Mouse (Mus musculus) adrenal gland, postnatal 10 days (tissue): ENCODE results near the gene Mtcl1. TPM values are rescaled to one million over a fixed set of nuclear protein-coding genes. Genes with fewer than 3 reads are reported as not detected.

Experiments used
- DNase-seq: peaks from one replicate; pipeline ENCODE4 v3.0.0; 2021; ENCODE audit warnings: mixed read lengths
- long read RNA-seq, 2 experiments: library from polyadenylated mRNA; stranded (forward); transcript quantifications; one replicate each; pipeline ENCODE4 v2.0.0; 2021
- total RNA-seq, 2 experiments: library from RNA; stranded (reverse); gene quantifications; 2 replicates each; pipeline ENCODE4 v1.2.3; 2021

Mtcl1 gene
- total RNA-seq: 10 to 100 TPM in 1 of 2 experiments, 1 to 10 TPM in 1; 9.3 to 13.2 TPM
- long read RNA-seq, experiment 1, full-length matches to known transcripts: 1 of 4 reads
- long read RNA-seq, experiment 1, partial matches to known transcripts: 2 of 4 reads
- long read RNA-seq, experiment 1, other reads (novel, unspliced or antisense): 1 of 4 reads
- long read RNA-seq, experiment 2, full-length matches to known transcripts: 1 of 7 reads
- long read RNA-seq, experiment 2, partial matches to known transcripts: 5 of 7 reads
- long read RNA-seq, experiment 2, other reads (novel, unspliced or antisense): 1 of 7 reads

GRCm38 (mm10) chr17:66449460-66450341 is at the start of gene Mtcl1:
Gene Mtcl1 (minus strand): TSS chr17:66449750.
- DNase-seq: peak; percentile 88

GRCm38 (mm10) chr17:66498598-66498997 is 49.0 kb upstream of the Mtcl1 start:
- DNase-seq: no peak

GRCm38 (mm10) chr17:66496589-66496988 is 47.0 kb upstream of the Mtcl1 start:
- DNase-seq: no peak

- peak; percentile 66 for DNase-seq
Measured at GRCm38 (mm10) chr17:66490022-66490601, 40.6 kb upstream of the Mtcl1 start.

- no peak for DNase-seq
Measured at GRCm38 (mm10) chr17:66486576-66486975, 37.0 kb upstream of the Mtcl1 start.

GRCm38 (mm10) chr17:66485742-66486141 is 36.2 kb upstream of the Mtcl1 start:
- DNase-seq: peak; percentile 87

GRCm38 (mm10) chr17:66484965-66485364 is 35.4 kb upstream of the Mtcl1 start:
- no peak for DNase-seq

GRCm38 (mm10) chr17:66483651-66484454 is 34.3 kb upstream of the Mtcl1 start:
- no peak for DNase-seq

- no peak for DNase-seq
Measured at GRCm38 (mm10) chr17:66481295-66481694, 31.7 kb upstream of the Mtcl1 start.

GRCm38 (mm10) chr17:66480491-66481278 is 31.1 kb upstream of the Mtcl1 start:
- no peak for DNase-seq

- peak; percentile 26 for DNase-seq
Measured at GRCm38 (mm10) chr17:66479813-66480490, 30.4 kb upstream of the Mtcl1 start.

- peak; percentile 18 for DNase-seq
Measured at GRCm38 (mm10) chr17:66479311-66479710, 29.8 kb upstream of the Mtcl1 start.

GRCm38 (mm10) chr17:66473205-66473604 is 23.7 kb upstream of the Mtcl1 start:
- DNase-seq: no peak

- no peak for DNase-seq
Measured at GRCm38 (mm10) chr17:66471775-66472174, 22.2 kb upstream of the Mtcl1 start.

- no peak for DNase-seq
Measured at GRCm38 (mm10) chr17:66471252-66471651, 21.7 kb upstream of the Mtcl1 start.

- DNase-seq: no peak
Measured at GRCm38 (mm10) chr17:66470020-66470419, 20.5 kb upstream of the Mtcl1 start.

- DNase-seq: no peak
Measured at GRCm38 (mm10) chr17:66457278-66457677, 7.7 kb upstream of the Mtcl1 start.

- peak; percentile 91 for DNase-seq
Measured at GRCm38 (mm10) chr17:66451143-66451542, 1.6 kb upstream of the Mtcl1 start.

GRCm38 (mm10) chr17:66450526-66451070 is 1.0 kb upstream of the Mtcl1 start:
- peak; percentile 18 for DNase-seq
